Mouse (Mus musculus) bone marrow, adult 2 months (tissue): ENCODE results near the gene Nrde2.

Experiments
- CTCF ChIP-seq: fragments of 200-500 bp; IDR thresholded peaks from 2 replicates; pipeline ENCODE4 v1.5.1; 2011; ENCODE audit warnings: low read length, control low read depth; ENCODE audit not compliant: control insufficient read depth, insufficient read depth
- POLR2A ChIP-seq: fragments of 200-500 bp; IDR thresholded peaks from 2 replicates; pipeline ENCODE4 v1.6.1; 2011; ENCODE audit warnings: low read depth, mild to moderate bottlenecking, control low read depth, low read length, borderline replicate concordance; ENCODE audit not compliant: control insufficient read depth

DNA sequence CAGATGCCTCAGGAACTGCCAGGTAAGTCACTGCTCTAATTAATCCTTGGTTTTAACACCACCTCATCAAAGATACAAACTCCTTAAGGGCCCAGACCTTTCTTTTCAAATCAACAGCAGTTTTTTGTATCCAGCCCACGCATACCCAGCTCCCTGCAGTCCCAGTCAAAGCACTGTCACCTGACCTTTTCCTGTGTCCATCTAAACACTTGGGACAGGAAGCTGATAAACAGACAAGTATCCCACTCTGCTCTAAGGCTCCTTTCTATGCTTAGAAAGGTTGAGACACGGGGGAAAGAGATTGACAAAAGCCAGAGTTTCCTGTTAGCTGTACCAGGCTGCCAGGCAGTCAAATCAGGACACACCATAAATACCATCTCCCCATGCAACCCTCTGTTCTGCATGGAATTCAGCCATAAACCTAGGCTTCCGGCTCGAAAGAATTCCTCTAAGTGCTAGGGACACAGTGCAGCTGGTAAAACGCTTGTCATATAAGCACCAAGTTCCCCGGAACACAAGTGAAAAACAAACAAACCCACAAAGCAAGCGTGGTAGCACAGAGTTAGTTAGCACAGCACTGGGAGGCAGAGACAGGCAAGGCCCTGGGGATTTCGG is 31.5 kb downstream of the Nrde2 start:
- TF ChIP-seq CTCF (no peak), POLR2A (no peak)
